Comparison of ENCODE assay signal across 8 mouse cellular contexts in the genomic region with DNA sequence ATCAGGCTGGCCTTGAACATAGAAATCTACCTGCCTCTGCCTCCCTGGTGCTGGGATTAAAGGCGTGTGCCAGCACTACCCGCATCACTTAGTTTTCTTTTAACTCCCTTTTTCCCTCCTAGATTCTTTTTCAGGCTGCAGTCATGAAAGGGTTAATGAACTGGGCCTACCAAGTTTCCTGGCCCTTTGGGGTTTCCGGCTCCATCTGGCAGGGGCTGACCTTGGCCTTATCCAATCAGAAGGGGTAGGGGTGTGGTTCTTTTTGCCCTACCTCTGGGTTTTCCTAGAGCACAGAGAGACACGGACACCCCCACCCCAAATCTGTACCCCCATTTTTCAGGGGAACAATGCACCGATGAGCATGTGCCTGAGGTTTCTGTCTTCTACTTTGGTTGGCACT. TPM values are rescaled to one million over a fixed set of nuclear protein-coding genes. Genes with fewer than 3 reads are reported as not detected.
DNase-seq lines count a peak whose midpoint lies in the region; ATAC-seq lines count a peak whose summit lies in the region.

No protein-coding gene starts in this region.

- H3K9me3 ChIP-seq in lung, embryonic 15.5 days = no peaks in the 10 kb centered on the region

- peak overlapping the region; percentile 41; the same call in 1 of the 2 replicates for H3K27ac ChIP-seq in lung, embryonic 15.5 days

- peak overlapping the region; percentile 31; the same call in 1 of the 2 replicates for H3K9ac ChIP-seq in lung, embryonic 15.5 days

- DNase-seq in ovary, postnatal 10 days (ENCODE audit: low spot score) = peak; percentile 53
- DNase-seq in ovary, adult 18-20 months (ENCODE audit: low spot score) = no peak
- DNase-seq in embryo, embryonic 10 days (ENCODE audit: low spot score) = peak; percentile 80
- peak; percentile 69 for DNase-seq in heart, adult 18-20 months
- peak; percentile 71 for DNase-seq in kidney, adult 11 months
- peak; percentile 85 for DNase-seq in retina, embryonic 14.5 days (ENCODE audit: low spot score)
- DNase-seq in right cerebral cortex, adult 18-20 months = no peak

- H3K36me3 ChIP-seq in lung, embryonic 15.5 days = peaks cover 51% of the 10 kb centered on the region

- H3K4me3 ChIP-seq in lung, embryonic 15.5 days = peak overlapping the region; percentile 70

- H3K27me3 ChIP-seq in lung, embryonic 15.5 days = no peaks in the 10 kb centered on the region

- H3K4me1 ChIP-seq in lung, embryonic 15.5 days = peaks cover 32% of the 10 kb centered on the region

- H3K4me2 ChIP-seq in lung, embryonic 15.5 days = peak overlapping the region; percentile 69

- 24% methylated on average over 5 of the region's 5 CpGs for WGBS in lung, embryonic 15.5 days

- no peak for ATAC-seq in lung, embryonic 15.5 days (ENCODE audit: borderline replicate concordance, extremely low read depth, low FRiP score, low TSS enrichment)

RNA-seq across cellular contexts. Expression of gene Mta2, which starts 3.1 kb away (rescaled TPM):
- 10 to 100 TPM; 28.8 to 30.1 TPM for total RNA-seq in heart, adult 18-20 months (2021)
- polyA plus RNA-seq in lung, embryonic 15.5 days (2015; fragmentation: Nextera tagmentation; extraction: Ambion mirVana) = 165 and 173 TPM in 2 replicates

RNA-seq across cellular contexts. Expression of gene Tut1, which starts 8.9 kb away (rescaled TPM):
- 1 to 10 TPM; 8.2 to 9.5 TPM for total RNA-seq in heart, adult 18-20 months (2021)
- 28.4 and 29.7 TPM in 2 replicates for polyA plus RNA-seq in lung, embryonic 15.5 days (2015; fragmentation: Nextera tagmentation; extraction: Ambion mirVana)

RNA-seq across cellular contexts. Expression of gene Eml3, which starts 15.4 kb away (rescaled TPM):
- total RNA-seq in heart, adult 18-20 months (2021) = 1 to 10 TPM; 5.7 to 7.6 TPM
- 30.8 and 35.6 TPM in 2 replicates for polyA plus RNA-seq in lung, embryonic 15.5 days (2015; fragmentation: Nextera tagmentation; extraction: Ambion mirVana)

RNA-seq across cellular contexts. Expression of gene Rom1, which starts 15.6 kb away (rescaled TPM):
- total RNA-seq in heart, adult 18-20 months (2021) = 10 to 100 TPM; 25.7 to 34.7 TPM
- 2.7 and 2.8 TPM in 2 replicates for polyA plus RNA-seq in lung, embryonic 15.5 days (2015; fragmentation: Nextera tagmentation; extraction: Ambion mirVana)

RNA-seq across cellular contexts. Expression of gene Eef1g, which starts 22.1 kb away (rescaled TPM):
- total RNA-seq in heart, adult 18-20 months (2021) = 100 to 1,000 TPM; 239 to 257 TPM
- polyA plus RNA-seq in lung, embryonic 15.5 days (2015; fragmentation: Nextera tagmentation; extraction: Ambion mirVana) = 420 and 427 TPM in 2 replicates

Comparison
In these comparisons a context has a peak if more than half of its experiments do, and no peak if none do; other contexts are left out.
1. DNase-seq: peak in ovary, postnatal 10 days (single experiment), embryo, embryonic 10 days (single experiment), heart, adult 18-20 months (2 of 2), kidney, adult 11 months (single experiment) and retina, embryonic 14.5 days (single experiment); none in ovary, adult 18-20 months (single experiment) and right cerebral cortex, adult 18-20 months (single experiment).